Mouse (Mus musculus) v-Abl transformed pro-B cells (cell line): Measurements from ENCODE around the gene Proser3.

ENCODE experiments used
- in situ Hi-C, 2 experiments: fragments of 400-800 bp; cut with MboI; formaldehyde crosslinking; loops; one replicate each; pipeline ENCODE4 v1.15.1; 2025; ENCODE audit not compliant: unreplicated experiment in 2 of 2

The Proser3 gene

DNA sequence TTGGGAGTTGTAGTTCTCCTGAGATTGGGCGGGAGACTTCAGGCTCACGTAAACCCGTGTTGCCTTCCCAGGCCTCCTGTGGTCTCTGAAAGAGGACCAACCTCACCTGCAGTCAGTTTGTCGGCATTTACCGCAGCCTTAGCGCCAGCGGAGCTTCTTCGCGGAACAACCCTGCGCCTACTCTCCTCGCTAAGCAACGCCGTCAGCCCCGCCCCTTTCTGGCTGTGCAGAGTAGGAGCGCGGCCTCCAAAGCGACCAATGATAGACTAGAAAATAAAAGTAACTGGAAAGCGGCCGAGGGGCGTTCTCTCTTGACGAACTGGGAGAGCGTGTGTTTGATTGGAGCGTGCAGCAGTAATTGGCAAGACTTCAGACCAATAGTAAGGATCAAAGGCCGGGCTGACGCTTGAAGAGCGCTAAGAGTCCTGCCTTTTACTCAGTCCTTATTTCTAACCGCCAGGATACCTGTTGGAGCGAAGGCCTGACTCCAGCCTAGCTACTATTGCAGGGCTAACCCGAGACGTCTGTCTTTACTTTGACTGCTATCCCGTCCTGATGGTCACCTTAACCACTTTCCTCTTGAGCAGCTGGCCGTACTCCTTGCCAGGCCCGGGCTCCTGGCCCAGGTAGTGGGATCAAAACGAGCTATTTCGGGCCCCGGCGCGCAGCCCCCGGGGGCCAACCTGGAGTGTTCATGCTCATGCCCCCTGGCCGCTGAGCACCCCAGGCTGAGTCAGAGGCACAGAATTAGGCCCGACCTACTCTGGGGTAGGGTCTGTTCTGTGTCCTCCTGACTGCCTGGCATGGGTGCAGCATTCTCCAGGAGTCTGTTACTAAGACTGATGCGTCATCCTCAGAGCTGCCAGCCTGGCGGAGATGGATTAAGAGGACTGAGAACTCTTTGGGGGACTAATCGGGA lies at the start of gene Proser3, which contains the start of gene Hspb6:
Gene Proser3 (minus strand): TSS at position 198 of the 919 bp plus-strand sequence.
Gene Hspb6 (plus strand): TSS at position 77 of the 919 bp plus-strand sequence.
- in situ Hi-C loops = no loop called here

DNA sequence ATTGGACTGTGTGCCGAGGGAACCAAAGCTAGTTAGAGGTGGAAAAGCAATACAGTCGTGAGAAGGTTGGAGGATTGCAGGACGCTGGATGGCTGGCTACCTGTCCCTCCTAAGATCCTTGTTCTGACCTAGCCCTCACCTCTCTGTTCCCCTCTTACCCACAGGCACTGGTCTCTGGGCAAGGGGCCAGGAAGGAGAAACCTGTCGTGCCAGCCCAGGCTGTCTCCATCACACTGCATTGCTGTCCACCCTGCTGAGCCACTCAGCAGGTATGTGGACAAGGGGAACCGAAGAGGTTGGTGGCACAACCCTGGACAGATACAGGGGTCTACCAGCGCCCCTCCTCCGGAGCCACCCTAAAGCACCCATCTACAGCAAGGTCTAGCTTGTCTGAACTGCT lies 48.6 kb upstream of the Proser3 start:
- in situ Hi-C loops = loop anchor here in 1 of 2 experiments (25.0 kb wide), 1 partner anchor 263 kb away; no protein-coding TSS in a partner anchor

DNA sequence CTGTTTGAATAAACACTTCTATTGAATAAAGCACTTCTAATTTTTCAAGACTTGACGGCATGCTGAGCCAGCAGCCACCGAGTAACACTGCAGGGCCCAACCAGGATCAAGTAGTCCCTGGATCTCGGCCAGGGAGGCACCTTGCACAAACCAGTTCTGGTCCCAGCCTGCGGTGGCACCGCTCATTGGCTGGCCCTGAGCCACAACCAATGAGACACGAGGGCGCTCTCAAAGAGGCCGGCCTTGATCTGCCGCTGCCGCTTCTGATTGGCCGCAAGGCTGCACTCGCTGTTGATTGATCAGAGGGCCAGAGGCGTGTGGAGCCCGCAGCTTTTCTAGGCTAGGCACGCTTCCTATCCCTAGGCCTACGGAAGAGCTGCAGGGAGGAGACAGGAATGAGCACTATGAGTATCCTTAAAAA lies 47.8 kb upstream of the Proser3 start:
- in situ Hi-C loops = loop anchor here in 1 of 2 experiments (25.0 kb wide), 1 partner anchor 263 kb away; no protein-coding TSS in a partner anchor

DNA sequence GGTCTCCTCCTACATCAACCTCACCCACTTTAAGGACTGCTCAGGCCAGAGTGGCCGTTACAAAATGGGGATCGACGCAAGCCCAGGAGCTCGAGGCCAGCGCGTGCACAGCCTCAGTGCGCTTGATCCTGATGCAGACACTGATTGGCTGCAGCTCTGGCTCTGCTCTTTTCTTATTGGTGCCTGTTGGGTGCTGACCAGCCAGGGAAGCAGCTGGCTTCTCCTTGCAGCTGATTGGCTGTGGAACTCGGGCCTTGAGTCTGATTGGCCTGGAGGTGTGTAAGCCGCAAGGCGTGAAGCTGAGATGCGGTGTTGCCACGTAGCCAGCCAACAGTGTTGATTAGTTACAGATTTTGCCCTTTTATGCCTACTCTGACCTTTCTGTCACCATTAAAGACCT lies 46.7 kb upstream of the Proser3 start, which contains the start of gene Zbtb32:
Gene Zbtb32 (minus strand): TSS at position 124 of the 400 bp plus-strand sequence.
- in situ Hi-C loops = no loop called here

DNA sequence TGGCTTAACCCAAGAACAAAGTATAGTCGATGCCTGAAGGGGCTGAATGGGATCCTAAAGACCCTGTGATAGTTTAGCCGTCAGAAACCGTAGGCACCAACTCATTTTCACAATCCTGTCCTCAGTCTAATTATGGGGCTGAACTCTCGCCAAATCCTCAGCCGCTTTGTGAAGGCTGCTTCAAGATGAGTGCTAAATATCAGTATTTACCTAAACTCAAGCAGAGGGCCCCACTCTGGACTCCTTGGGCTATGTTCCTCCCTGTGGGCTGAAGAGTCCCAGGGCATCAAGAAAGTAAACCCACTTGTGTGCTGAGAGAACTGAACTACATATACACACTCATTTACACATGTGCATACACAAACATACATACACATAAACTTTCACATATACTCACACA lies 44.7 kb upstream of the Proser3 start:
- in situ Hi-C loops = no loop called here

DNA sequence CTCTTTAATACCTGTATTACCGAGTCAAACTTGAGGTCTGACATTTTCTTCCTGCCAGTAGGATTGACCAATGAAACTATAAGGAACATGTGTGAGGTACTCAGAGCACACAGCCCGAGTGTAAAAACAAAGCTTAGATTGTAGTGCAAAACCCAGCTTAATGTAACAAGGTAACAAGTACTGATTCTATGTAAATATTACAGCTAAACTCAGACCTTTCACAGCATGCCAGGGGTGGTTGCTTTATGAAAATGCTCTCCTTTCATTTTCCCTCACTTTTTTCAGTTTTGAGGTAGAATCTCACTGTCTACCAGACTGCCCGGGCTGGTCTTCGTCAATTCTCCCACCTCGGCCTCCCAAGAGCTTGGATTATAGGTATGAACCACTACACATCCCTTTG lies 44.0 kb upstream of the Proser3 start:
- in situ Hi-C loops = no loop called here

DNA sequence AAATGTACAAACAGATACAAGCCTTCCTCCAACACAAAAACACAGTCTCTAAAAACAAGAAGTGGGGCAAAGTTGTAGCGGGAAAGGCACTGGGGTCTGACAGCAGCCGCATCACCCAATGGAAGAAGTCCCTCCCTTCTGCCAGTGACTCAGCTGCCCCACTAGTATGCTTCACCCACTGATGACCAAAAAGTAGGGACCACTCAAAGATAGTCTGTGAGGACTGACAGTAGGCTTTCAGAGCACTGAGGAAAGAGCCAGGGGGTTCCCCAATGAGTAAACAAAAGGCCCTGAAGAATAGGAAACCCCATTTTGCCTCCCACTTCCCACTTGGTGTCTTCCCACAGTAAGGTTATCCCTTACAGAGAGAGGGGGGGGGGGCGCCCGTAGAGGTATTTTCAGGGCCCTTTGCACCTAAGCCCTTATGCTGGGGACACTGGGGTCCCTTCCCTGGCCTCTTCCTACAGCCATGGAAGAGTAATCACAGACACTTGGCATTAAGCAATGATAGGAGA lies 42.5 kb upstream of the Proser3 start:
- in situ Hi-C loops = no loop called here

DNA sequence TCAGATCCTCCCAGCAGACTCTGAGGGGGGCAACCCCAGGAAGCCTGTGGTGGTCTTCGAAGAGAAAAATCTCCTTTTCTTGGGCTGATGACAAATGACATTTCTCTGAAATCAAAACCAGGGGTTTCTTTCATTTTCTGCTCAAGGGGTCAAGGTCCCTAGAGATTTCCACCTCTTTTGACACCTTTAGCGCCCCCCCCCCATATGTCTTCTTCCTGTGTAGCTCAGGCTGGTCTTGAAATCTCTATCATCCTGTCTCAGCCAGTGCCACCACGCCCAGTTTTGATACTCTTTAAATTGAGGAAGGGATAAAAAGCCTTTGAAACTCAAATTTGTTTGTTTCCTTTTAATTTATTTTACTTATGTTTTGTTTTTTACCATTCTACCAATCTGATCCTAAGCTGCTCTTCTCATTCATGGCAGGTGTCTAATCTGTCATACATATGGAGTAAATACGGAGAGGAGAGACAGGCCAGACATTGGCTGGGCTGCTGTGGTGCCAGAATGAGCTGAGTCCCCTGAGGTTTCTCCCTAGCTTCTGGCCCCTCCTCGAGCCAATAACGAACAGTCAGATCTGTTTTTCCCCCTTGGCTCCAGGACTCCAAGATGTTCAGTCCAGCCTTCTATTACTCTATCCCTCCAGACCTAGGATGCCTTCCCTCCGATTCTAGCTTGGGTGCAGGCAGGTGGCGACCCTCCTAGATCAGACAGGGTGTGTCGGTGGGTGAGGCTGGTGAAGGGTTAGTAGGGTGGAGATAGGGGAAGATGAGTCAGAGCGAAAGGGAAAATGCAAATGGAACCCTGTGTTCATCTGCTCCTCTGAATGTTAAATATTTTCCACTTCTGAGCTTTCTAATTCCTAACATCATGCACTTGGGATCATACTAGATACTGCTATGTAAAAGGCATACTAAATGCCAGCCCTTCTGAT lies 41.7 kb upstream of the Proser3 start:
- in situ Hi-C loops = no loop called here

DNA sequence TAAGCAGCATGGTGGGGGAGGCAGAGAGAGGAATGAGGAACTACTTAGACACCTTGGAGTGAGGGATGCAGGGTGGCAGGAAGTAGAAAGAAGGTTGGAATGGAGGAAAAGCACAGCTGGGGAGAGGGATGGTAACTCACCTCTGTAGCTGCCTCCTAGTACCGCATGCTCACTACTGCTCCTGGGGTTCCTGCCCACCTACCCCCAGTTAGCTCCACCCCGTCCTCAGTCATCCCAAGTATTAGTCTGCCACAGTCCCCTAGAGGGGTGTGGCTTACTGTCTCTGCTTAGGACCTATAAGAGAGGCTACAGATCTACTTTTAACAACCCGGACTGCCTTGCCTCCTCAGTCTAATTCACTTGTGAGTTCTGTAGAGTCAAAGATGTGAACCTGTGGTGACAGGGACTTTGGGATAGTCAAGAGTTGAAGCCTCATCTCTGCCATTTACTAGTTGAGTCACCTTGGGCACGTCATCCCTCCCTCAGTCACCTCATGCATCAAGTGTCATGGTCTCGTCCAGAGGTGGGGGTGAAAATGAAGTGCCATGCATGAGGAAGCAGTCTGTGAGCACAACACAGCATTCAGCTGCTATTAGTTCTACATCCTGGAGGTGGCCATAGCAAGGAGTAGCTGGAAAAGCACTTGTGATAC lies 40.8 kb upstream of the Proser3 start:
- in situ Hi-C loops = no loop called here

DNA sequence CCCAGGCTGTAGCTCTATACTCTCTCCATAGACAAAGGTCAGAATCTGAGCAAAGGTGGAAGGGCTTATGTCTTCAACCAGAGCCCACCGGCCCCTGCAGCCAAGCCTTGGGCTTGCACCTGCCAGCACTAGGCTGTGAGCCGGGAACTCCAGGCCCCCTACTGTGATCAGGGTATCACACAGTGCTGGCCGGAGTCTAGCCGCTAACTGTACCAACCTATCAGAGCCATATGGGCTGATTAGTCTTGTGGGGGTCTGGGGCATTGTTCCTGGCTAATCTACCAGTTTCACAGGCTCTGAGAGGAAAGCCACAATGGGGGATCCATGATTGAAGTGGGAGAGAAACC lies 39.5 kb upstream of the Proser3 start:
- in situ Hi-C loops = no loop called here

DNA sequence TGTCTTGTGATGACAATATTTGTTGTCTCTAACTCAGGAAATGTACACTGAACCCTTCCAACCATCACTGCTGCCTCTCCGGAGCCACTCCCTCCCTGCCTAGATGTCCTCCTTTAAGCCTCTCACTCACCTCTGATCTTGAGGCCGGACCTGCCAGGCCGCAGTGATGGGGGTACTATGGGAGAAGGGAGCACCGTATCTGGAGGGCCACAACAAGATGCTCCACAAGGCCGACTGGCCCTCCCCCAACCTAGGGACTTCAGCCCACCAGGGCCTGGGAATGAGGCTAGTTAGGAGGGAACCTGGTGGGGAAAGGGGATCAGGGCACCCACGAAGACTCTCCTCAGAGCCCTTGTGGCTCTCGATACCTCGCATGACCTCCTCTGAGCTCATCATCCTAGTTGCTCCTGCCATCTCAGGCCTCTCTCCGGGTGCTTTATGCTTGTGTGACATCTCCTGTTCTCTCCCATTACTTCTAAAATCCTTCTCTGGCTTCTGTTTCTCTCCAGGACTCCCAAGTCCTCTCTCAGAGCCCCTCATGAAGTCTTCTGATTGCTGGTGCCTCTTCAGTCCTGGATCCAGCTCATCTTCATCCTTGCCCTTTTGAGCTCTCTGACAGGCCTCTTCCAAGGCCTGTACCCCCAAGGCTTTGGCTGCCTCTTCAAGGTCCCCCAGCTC lies 39.0 kb upstream of the Proser3 start:
- in situ Hi-C loops = no loop called here

DNA sequence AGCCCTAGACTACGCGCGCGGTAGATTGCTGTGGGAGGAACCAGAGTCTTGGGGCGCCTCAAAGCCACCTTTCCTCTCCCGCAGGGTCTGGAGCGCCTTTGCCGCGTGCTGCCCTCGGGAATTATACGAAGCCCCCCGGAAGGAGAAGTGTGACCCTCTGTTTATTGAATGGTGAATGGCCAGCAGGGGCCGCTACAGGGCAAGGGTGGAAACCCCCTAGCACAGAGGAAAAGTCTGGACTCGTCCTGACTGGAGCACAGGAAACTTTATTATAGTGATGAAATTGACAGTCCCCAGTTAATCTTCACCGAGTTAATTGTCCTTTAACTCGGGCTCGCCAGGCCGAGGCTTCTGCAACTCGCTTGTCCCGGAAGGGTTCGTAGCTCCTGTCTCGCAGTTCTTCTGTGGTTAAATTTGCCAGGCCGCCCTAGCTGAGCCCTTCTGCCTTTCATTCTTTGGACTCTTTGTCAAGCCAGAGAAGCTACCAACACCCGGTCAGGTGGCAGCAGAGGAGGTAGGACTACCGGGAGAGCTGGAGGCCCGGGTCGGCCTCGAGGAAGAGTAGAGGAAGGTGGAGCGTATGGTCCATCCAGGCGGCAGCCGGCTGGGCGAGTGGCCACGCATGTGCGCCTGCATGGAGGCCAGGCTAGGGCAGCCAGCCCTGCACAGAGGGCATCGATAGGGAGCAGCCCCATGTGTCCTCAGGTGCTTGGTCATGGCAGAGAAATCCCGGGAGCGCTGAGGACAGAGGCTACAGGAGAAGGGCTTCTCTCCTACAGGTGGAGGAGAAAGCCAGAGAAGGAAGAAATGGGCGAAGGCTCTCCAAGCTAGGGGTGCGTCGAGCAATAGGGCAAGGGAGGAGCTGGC lies 37.6 kb upstream of the Proser3 start:
- in situ Hi-C loops = no loop called here

DNA sequence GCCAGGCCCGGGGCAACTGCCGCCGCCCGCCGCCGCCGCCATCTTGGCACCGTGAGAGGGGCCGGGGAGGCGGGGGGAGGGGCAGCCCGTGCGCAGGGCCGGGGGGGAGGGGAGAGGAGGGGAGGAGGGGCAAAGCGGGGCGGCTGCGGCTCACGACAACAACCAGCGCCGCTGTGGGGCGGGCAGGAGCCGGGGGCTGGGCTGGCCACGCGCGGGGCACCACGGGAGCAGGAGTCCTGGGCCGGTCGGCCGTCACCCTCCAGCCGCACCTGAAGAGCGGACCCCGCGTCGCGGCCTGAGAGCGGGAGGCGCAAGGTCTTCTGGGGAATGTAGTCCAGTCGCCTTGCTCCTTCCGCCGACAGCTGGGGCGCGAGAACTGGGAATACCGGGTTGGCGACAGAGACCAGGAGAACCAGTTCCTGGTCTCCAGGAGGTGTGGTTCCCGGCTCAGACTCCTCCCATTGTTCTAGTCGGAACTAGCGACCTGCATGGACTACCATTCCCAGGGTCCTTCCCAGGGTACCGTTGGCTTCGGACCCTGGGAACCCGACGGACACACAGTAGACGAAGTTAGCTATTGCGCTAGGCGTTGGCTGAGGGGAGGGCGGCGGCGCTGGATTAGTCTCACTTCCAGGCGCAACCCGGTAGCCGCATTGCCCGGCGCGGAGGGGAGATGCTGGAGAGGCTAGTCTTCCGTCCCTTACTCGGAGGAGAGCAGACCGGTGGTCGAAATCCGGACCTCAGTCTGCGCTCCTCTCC lies 36.8 kb upstream of the Proser3 start, which contains the start of gene Kmt2b:
Gene Kmt2b (minus strand): TSS at position 51 of the 759 bp plus-strand sequence.
- in situ Hi-C loops = no loop called here

DNA sequence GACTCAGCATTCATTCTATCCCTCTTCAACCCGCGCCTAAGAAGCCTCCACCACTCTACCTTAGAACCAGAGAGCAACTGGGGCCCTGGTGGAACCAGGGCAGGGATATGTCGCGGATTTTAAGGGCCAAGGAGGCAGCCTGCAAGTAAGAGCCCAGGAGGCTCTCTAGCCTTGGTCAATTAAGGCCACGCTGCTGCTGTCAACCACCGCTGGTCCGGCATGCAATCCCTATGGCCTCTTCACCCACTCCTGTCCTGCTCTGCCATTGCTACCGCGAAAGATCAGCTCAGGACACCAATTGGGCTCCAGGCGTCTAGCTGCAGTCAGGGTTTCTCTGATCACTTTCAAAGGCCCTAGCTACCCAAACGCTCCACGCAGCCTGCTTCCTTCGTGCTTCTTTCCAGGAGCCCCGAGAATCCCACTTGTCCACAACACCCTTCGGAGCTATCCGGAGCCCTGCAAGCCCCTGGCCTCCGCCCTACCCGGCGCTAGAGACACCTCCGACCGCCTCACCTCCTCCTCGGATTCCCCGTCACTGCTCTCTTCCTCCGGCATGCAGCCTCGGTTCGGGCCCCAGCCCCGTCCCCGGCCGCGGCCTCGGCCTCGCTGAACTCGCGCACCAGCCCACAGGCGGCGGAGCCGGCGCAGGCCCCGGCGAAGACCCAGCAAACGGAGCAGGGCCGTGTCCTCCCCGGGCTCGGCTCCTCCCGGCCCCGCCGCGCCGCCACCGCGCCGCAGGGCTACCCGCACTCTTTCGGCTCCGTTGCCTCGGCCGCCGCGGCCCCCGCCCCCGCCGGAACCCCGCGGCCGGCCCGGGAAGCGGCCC lies 36.0 kb upstream of the Proser3 start:
- in situ Hi-C loops = no loop called here

DNA sequence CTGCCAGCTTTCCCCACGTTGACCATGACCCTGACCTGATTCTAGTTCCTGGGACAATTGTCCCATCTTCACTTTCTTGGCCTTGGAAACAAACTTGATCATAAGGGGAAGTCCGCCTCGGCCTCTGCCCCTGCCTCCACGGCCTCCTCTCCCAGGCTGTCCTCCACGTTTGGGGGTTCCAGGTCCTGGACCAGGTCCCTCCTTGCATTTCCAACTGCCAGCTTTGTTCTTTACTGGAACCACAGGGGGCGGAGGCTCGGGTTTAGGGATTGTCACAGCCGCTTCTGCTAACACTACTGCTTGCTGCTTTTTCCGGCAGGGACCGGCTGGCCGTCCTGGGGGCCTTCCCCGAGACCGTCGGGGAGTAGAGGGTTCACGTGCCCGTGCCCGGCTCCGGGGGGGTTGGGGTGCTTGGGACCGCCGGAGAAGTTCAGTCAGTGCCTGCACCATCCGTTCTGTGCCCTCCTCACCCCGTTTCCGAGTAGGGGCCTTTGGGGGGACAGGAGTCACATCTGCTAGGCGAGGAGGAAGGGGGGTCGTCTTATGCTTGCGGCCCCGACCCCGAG lies 34.4 kb upstream of the Proser3 start:
- in situ Hi-C loops = no loop called here

DNA sequence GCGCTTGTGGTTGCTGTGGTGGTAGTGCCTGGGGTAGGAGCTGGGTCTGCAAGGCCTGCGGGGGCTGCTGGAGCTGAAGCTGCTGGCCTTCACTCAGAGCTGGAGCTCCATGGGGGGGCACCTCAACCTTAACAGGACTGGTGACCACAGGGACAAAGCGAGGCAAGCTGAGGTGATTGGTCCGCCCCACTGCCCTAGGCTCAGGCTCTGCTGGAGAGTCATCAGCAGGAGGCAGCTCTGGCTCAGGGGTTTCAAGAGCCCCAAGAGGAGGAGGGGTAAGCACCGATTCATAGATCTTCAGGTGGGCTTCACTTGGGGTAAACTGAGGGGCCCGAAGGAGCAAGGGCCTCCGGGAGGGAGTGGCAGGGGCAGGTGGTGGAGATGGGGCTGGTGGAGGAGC lies 33.1 kb upstream of the Proser3 start:
- in situ Hi-C loops = no loop called here

DNA sequence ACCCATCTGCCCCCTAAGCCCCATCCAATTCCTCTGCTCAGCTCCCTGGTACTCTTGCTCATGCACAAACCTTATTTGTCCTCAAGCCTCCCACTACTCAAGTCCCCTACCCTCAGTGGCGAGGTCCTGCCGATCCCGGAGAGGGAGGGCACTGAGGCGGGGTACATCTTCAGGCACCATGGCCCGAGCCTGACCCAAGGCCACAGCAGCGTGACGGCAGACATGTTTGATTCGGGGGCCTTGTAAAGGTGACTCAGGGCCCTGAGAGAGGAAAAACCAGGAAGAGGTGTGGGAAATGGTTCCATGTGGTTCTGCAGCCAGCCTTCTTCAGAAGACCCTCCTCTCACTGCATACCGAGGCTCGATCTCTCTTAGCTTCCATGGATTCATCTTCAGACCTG lies 32.2 kb upstream of the Proser3 start:
- in situ Hi-C loops = no loop called here
